Mouse (Mus musculus) spleen, adult 12 weeks (tissue): ENCODE data around the gene Zfp423.

Source experiments
- DNase-seq: peaks from one replicate; pipeline ENCODE4 v3.0.0; 2022; ENCODE audit warnings: low spot score

Zfp423 gene

GRCm38 (mm10) chr8:87663349-87664216, 295.8 kb downstream of the Zfp423 start:
- DNase-seq = no peak

GRCm38 (mm10) chr8:87662811-87663341, 296.5 kb downstream of the Zfp423 start:
- no peak for DNase-seq

GRCm38 (mm10) chr8:87662307-87662771, 297.1 kb downstream of the Zfp423 start:
- no peak for DNase-seq

- no peak for DNase-seq
Observed at GRCm38 (mm10) chr8:87660916-87661910, 298.2 kb downstream of the Zfp423 start.

GRCm38 (mm10) chr8:87660029-87660915, 299.1 kb downstream of the Zfp423 start:
- DNase-seq = no peak

GRCm38 (mm10) chr8:87657488-87657887, 301.9 kb downstream of the Zfp423 start:
- DNase-seq = no peak

GRCm38 (mm10) chr8:87656484-87657230, 302.7 kb downstream of the Zfp423 start:
- no peak for DNase-seq

DNA sequence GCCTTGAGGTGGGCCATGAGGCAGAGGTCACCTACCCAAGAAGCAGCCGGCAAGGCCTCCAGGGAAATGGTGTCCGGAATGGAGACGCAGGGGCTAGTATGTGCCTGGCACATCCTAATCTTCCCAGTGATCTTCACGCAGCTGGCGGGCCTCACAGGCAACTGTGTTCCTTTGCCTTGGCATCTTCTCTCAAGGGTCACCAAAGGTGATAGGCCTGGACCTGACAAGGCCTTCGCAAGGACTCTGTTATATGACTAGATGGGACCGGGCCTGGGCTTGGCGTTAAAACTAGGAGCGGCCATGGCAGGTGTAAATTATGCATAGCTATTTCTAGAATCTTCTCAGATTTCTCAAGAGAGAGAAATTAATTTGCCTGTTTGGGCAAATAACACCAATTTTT, 303.4 kb downstream of the Zfp423 start:
- no peak for DNase-seq

DNA sequence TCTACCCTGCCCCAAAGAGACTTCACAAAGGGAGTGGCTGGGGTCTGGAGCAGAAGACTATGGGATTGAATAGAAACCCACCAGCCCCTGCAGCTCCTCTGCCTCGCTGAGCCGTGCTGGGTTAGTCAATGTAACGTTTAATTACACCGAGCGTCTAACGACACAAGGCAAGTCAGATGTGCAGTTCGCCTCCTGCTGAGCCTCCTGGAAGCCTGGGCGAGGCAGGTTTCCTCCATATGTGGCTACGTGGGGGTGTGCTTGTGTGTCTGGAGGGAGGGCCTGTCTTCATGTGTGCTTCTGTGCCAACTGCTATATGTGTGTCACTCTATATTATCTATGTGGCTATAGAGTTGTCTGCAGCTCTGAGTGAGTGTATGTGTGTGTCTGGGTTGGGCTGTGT, 311.6 kb downstream of the Zfp423 start:
- no peak for DNase-seq

GRCm38 (mm10) chr8:87645829-87646483, 313.4 kb downstream of the Zfp423 start:
- DNase-seq = no peak

DNA sequence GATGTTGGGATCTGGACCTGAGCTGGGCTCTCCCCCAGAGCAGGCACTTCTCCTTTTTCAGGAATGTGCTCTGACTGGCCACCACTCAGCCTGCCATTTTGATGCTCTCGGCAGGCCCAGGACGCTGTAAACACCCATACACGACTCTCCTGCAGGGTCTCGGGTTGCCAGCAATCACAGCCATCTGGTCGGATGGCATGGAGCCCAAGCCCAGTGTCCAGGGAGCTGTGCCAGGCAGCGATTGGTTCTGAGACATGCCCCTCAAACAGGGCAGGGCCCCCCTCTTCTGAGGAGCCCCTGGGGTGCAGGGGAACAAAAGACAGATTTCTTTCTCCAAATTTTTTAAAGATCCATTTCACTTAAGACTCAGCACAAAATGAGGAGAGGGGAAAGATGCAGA, 314.0 kb downstream of the Zfp423 start:
- no peak for DNase-seq

- no peak for DNase-seq
Observed at GRCm38 (mm10) chr8:87640930-87641329, 318.5 kb downstream of the Zfp423 start.

DNA sequence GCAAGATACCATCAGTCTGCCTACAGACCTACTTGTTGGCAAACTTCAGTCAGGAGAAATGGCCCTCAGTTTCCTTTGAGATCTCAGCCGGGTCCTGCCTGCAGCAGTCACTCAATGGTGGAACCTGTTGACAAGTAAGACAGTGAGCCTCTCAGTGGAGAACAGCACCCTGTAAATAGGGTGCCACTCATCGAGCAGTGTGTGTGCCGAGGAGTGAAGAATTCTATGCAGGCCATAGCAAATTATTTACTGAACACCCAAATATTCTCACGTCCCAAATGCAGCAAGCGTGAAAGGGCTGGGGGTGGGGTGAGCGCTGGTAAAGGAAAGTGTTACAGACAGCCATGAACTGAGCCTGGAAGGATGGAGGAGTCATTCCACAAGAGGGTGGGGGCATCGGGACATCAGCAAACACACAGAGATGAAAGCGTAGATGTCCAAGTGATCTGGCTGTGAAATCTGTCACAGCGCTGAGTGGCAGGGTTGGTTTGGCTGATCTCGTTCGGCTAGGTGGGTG, 323.1 kb downstream of the Zfp423 start:
- DNase-seq = no peak

DNA sequence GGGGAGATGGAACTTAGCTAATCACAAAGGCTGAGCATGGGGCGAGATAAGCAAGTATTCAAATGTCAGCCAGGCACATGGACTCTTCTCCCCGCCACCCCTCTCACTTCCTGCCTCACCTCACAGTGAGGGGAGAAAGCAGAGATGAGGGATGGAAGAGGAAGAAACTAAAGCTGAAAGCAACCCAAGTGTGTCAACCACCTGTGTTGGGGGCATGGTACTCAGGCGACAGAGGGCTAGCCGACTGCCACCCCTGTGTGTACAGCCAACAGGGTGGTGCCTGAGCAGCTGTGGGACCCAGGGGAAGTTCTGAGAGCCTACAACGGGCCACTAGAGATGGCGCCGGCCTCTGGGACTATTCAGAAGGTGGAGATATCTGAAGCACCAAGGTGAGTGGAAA, 327.6 kb downstream of the Zfp423 start:
- no peak for DNase-seq

DNA sequence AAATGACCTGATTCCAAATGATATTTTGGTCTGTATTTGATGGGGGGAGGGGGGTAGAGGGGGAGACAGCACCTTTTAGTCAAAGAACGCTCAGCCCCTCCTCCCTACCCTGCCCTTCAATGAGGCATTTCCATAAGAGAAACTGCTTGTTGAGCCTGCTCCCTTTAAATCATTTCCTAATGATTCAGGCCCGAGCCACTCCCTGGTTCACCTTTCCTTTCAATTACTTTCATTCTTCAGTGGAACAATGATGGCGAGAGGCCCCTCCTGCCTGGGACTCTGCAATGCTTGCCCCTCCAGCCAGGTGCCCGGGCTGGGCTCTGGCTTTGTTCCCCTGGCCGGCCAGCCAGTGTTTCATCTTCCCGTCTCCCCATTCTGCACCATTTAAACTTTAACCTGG, 329.7 kb downstream of the Zfp423 start:
- no peak for DNase-seq

DNA sequence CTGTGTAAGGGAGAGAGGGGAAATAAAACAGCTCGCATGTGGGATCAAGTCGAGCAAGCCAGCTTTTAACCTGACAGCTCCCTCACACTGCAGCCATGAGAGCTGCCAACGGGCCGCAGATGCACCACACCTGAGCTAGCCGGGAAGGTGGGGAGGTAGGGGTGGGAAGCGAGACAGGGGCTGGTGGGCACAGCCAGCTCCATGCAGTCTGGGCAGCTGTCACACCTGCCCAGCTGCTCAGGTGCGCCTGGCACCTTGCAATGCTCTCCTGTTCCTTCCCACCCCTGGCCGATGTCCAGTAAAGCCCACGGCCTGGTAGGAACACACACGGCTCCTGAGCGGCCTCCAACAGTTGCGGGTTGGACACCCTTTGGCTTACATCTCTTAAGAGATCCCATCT, 338.2 kb downstream of the Zfp423 start:
- DNase-seq = no peak

DNA sequence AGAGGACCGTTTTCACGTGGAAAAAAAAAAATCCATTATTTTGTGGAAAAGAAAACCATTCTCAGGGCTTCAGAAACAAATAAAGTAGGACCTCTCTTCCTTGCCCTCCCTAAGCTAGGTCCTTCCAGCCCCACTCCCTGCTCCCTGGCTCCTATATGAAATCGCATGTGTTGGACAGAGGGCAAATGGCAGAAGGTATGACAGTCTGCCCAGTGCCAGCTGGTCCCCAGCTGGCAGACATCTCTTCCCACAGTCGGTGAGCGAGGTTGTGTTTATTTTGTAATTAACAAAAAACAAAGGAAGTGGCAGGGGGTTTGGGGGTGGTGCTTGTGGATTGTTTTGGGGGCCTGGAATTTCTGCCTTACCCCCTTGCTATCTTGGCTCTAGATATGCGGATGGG, 339.2 kb downstream of the Zfp423 start:
- DNase-seq = no peak

- no peak for DNase-seq
Observed at GRCm38 (mm10) chr8:87619529-87619928, 339.9 kb downstream of the Zfp423 start.

DNA sequence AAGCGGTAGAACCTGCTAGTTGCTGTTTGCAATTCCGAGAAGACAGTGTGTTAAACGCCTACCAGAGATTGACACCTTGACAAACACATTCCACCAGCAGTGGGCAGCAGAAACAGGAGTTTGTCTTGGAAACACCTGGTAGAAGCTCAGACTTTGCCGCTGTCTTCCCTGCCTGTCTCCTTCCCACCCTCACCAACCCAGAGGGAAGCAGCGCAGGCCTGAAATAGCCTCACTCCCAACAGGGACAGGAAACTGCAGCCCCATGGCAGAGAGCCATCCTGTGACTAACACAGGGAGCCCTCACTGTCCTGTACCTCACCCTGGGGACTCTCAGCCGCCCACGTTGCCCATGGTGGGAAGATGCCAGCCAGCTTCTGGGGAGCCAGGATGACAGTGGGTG, 340.3 kb downstream of the Zfp423 start:
- DNase-seq = no peak

DNA sequence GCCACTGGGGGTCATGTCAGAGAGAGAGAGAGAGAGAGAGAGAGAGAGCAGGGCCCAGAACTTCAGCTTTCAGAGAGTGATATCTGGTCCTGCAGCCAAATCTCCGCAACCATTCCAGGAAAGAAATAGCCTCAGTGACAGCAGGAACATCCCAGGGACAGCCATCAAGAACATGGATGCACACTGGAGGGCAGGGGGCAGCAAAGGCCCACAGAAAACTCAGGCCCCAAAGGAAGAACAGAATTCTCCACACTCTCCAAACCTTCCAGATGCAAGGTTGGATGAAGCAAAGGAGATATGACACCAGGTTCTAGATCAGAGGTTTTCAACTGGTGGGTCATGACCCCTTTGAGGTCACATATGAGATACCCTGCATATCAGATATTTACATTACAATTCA, 345.7 kb downstream of the Zfp423 start:
- DNase-seq = no peak
